Mouse (Mus musculus) limb, embryonic 12.5 days (tissue): Measurements from ENCODE around the gene Exoc6. TPM values are rescaled to one million over a fixed set of nuclear protein-coding genes. Genes with fewer than 3 reads are reported as not detected.

Experiments used
- ATAC-seq: fragments of 200-750 bp; cut with Nextera tagmentation; 2 replicates; pipeline ENCODE4 v1.8.0; 2017; ENCODE audit warnings: low read depth, moderate TSS enrichment; ENCODE audit not compliant: insufficient number of reproducible peaks, insufficient read depth, low FRiP score, low TSS enrichment
- H3K27ac ChIP-seq: fragments of 300-500 bp; sonication (generic); 2 replicates; pipeline ENCODE4 v1.5.1; 2016; ENCODE audit warnings: mild to moderate bottlenecking, moderate library complexity
- H3K27me3 ChIP-seq: fragments of 300-500 bp; sonication (generic); 2 replicates; pipeline ENCODE4 v1.6.1; 2016; ENCODE audit warnings: mild to moderate bottlenecking, moderate library complexity
- H3K36me3 ChIP-seq: fragments of 300-500 bp; sonication (generic); 2 replicates; pipeline ENCODE4 v1.6.1; 2016; ENCODE audit warnings: mild to moderate bottlenecking, moderate library complexity
- H3K4me1 ChIP-seq: fragments of 300-500 bp; sonication (generic); replicated peaks from 2 replicates; pipeline ENCODE4 v1.6.1; 2016
- H3K4me2 ChIP-seq: fragments of 300-500 bp; sonication (generic); 2 replicates; pipeline ENCODE4 v1.6.1; 2016; ENCODE audit warnings: mild to moderate bottlenecking, moderate library complexity
- H3K4me3 ChIP-seq: fragments of 300-500 bp; sonication (generic); replicated peaks from 2 replicates; pipeline ENCODE4 v1.5.1; 2016; ENCODE audit warnings: mild to moderate bottlenecking
- H3K9ac ChIP-seq: fragments of 300-500 bp; sonication (generic); replicated peaks from 2 replicates; pipeline ENCODE4 v1.6.1; 2016; ENCODE audit warnings: mild to moderate bottlenecking, moderate library complexity
- H3K9me3 ChIP-seq: fragments of 300-500 bp; sonication (generic); 2 replicates; pipeline ENCODE4 v1.6.1; 2016; ENCODE audit warnings: mild to moderate bottlenecking, moderate library complexity
- WGBS: fragments of 180-500 bp; shearing (Covaris S2); methylation state at CpG from one replicate; pipeline ENCODE4 v1.1.7; 2016; 5-methylcytosine and 5-hydroxymethylcytosine counted together
- polyA plus RNA-seq: library from polyadenylated mRNA; unstranded; fragments of >200 nt; fragmentation: Nextera tagmentation; extraction: Ambion mirVana; gene quantifications from 2 replicates; pipeline ENCODE4 v1.2.1, GENCODE M21; 2016

Gene Exoc6
- polyA plus RNA-seq, result 6.7 and 7.4 TPM in 2 replicates

GRCm38 (mm10) chr19:37550101-37551039, at the start of gene Exoc6:
Gene Exoc6 (plus strand): TSS chr19:37550418.
- H3K4me1 ChIP-seq, result peaks cover 8% of the 10 kb centered on the region
- H3K9ac ChIP-seq, result peak within 1 kb of the TSS; percentile 63
- no peaks in the 10 kb centered on the region for H3K36me3 ChIP-seq
- H3K4me3 ChIP-seq, result peak within 1 kb of the TSS; percentile 75
- H3K9me3 ChIP-seq, result no peaks in the 10 kb centered on the region
- peak within 1 kb of the TSS; percentile 98 for H3K4me2 ChIP-seq
- H3K27me3 ChIP-seq, result peaks cover 29% of the 10 kb centered on the region
- H3K27ac ChIP-seq, result peak within 1 kb of the TSS; percentile 56; the same call in 1 of the 2 replicates
- ATAC-seq, result peak; percentile 82
- under 1% methylated on average over 83 of the region's 89 CpGs for WGBS

GRCm38 (mm10) chr19:37502996-37503395, 47.2 kb upstream of the Exoc6 start:
- no peaks in the 10 kb centered on the region for H3K4me1 ChIP-seq
- no peak overlapping the region for H3K4me3 ChIP-seq
- H3K27me3 ChIP-seq, result no peaks in the 10 kb centered on the region
- no peak overlapping the region for H3K4me2 ChIP-seq
- H3K27ac ChIP-seq, result no peak overlapping the region
- H3K36me3 ChIP-seq, result no peaks in the 10 kb centered on the region
- no peak for ATAC-seq
- 85% methylated on average over 8 of the region's 8 CpGs for WGBS
- H3K9me3 ChIP-seq, result no peaks in the 10 kb centered on the region
- H3K9ac ChIP-seq, result no peak overlapping the region

GRCm38 (mm10) chr19:37506066-37506465, 44.2 kb upstream of the Exoc6 start:
- Histone ChIP-seq H3K36me3 (no peaks in the 10 kb centered on the region), H3K4me2 (no peak overlapping the region), H3K4me3 (no peak overlapping the region), H3K4me1 (0 out of 2 replicates have a peak, but pooled peaks cover 3% of the 10 kb centered on the region), H3K27ac (no peak overlapping the region), H3K9ac (no peak overlapping the region), H3K27me3 (no peaks in the 10 kb centered on the region), H3K9me3 (no peaks in the 10 kb centered on the region)
- no peak for ATAC-seq
- WGBS, result 76% methylated on average over 7 of the region's 7 CpGs

GRCm38 (mm10) chr19:37506614-37507013, 43.6 kb upstream of the Exoc6 start:
- Histone ChIP-seq H3K4me2 (no peak overlapping the region), H3K27ac (no peak overlapping the region), H3K4me1 (0 out of 2 replicates have a peak, but pooled peaks cover 3% of the 10 kb centered on the region), H3K27me3 (no peaks in the 10 kb centered on the region), H3K36me3 (no peaks in the 10 kb centered on the region), H3K9me3 (no peaks in the 10 kb centered on the region), H3K9ac (no peak overlapping the region), H3K4me3 (no peak overlapping the region)
- WGBS, result 54% methylated on average over 5 of the region's 5 CpGs
- ATAC-seq, result no peak

- no peak overlapping the region for H3K9ac ChIP-seq
- 11% methylated on average over 11 of the region's 11 CpGs for WGBS
- H3K27ac ChIP-seq, result no peak overlapping the region
- H3K4me1 ChIP-seq, result 0 out of 2 replicates have a peak, but pooled peaks cover 3% of the 10 kb centered on the region
- H3K27me3 ChIP-seq, result no peaks in the 10 kb centered on the region
- no peaks in the 10 kb centered on the region for H3K9me3 ChIP-seq
- no peak for ATAC-seq
- no peak overlapping the region for H3K4me2 ChIP-seq
- H3K36me3 ChIP-seq, result no peaks in the 10 kb centered on the region
- H3K4me3 ChIP-seq, result no peak overlapping the region
Observed at GRCm38 (mm10) chr19:37509725-37510124, 40.5 kb upstream of the Exoc6 start.

- Histone ChIP-seq H3K4me2 (no peak overlapping the region), H3K9ac (no peak overlapping the region), H3K4me3 (no peak overlapping the region), H3K36me3 (no peaks in the 10 kb centered on the region), H3K4me1 (no peaks in the 10 kb centered on the region), H3K27me3 (no peaks in the 10 kb centered on the region; the same call in 1 of the 2 replicates), H3K27ac (no peak overlapping the region), H3K9me3 (no peaks in the 10 kb centered on the region)
- WGBS, result 61% methylated on average over 7 of the region's 7 CpGs
- ATAC-seq, result no peak
Observed at GRCm38 (mm10) chr19:37514811-37515292, 35.4 kb upstream of the Exoc6 start.

- no peak overlapping the region for H3K9ac ChIP-seq
- no peak overlapping the region for H3K27ac ChIP-seq
- no peaks in the 10 kb centered on the region for H3K4me1 ChIP-seq
- H3K4me2 ChIP-seq, result no peak overlapping the region
- no peaks in the 10 kb centered on the region; the same call in 1 of the 2 replicates for H3K27me3 ChIP-seq
- no peak overlapping the region for H3K4me3 ChIP-seq
- WGBS, result 82% methylated on average over 7 of the region's 7 CpGs
- H3K9me3 ChIP-seq, result no peaks in the 10 kb centered on the region
- no peaks in the 10 kb centered on the region for H3K36me3 ChIP-seq
- no peak for ATAC-seq
Observed at GRCm38 (mm10) chr19:37517419-37517818, 32.8 kb upstream of the Exoc6 start.

GRCm38 (mm10) chr19:37520740-37521433, 29.3 kb upstream of the Exoc6 start:
- no peak overlapping the region for H3K27ac ChIP-seq
- no peak for ATAC-seq
- no peaks in the 10 kb centered on the region; the same call in 1 of the 2 replicates for H3K27me3 ChIP-seq
- H3K4me1 ChIP-seq, result no peaks in the 10 kb centered on the region
- no peak overlapping the region for H3K4me3 ChIP-seq
- no peak overlapping the region for H3K4me2 ChIP-seq
- no peak overlapping the region for H3K9ac ChIP-seq
- H3K36me3 ChIP-seq, result no peaks in the 10 kb centered on the region
- no peaks in the 10 kb centered on the region for H3K9me3 ChIP-seq
- WGBS, result 75% methylated on average over 18 of the region's 18 CpGs

- no peaks in the 10 kb centered on the region for H3K27me3 ChIP-seq
- no peak overlapping the region for H3K27ac ChIP-seq
- H3K9ac ChIP-seq, result no peak overlapping the region
- WGBS, result 79% methylated on average over 2 of the region's 2 CpGs
- no peak for ATAC-seq
- no peaks in the 10 kb centered on the region for H3K9me3 ChIP-seq
- no peaks in the 10 kb centered on the region for H3K4me1 ChIP-seq
- H3K4me3 ChIP-seq, result no peak overlapping the region
- no peak overlapping the region for H3K4me2 ChIP-seq
- no peaks in the 10 kb centered on the region for H3K36me3 ChIP-seq
Observed at GRCm38 (mm10) chr19:37521434-37521781, 28.8 kb upstream of the Exoc6 start.

GRCm38 (mm10) chr19:37523280-37524062, 26.7 kb upstream of the Exoc6 start:
- no peak overlapping the region for H3K4me3 ChIP-seq
- no peaks in the 10 kb centered on the region for H3K36me3 ChIP-seq
- no peak for ATAC-seq
- H3K27ac ChIP-seq, result no peak overlapping the region
- no peaks in the 10 kb centered on the region for H3K4me1 ChIP-seq
- no peak overlapping the region for H3K9ac ChIP-seq
- no peaks in the 10 kb centered on the region for H3K9me3 ChIP-seq
- WGBS, result 78% methylated on average over 15 of the region's 15 CpGs
- H3K27me3 ChIP-seq, result no peaks in the 10 kb centered on the region; the same call in 1 of the 2 replicates
- no peak overlapping the region for H3K4me2 ChIP-seq
